Mouse (Mus musculus) C2C12 (cell line): ENCODE measurements around the gene Ppp3r1. TPM values are rescaled to one million over a fixed set of nuclear protein-coding genes. Genes with fewer than 3 reads are reported as not detected.

Experiments
- H3K27me3 ChIP-seq: one replicate; pipeline ENCODE4 v1.6.1; 2011; ENCODE audit not compliant: control insufficient read depth, insufficient read depth, insufficient read length
- H3K36me3 ChIP-seq: one replicate; pipeline ENCODE4 v1.6.1; 2011; ENCODE audit not compliant: control insufficient read depth, insufficient read depth
- H3K4me3 ChIP-seq: one replicate; pipeline ENCODE4 v1.5.1; 2011; ENCODE audit warnings: mild to moderate bottlenecking, control low read depth; ENCODE audit not compliant: poor library complexity, insufficient read depth, severe bottlenecking
- H3K79me2 ChIP-seq: one replicate; pipeline ENCODE4 v1.6.1; 2011; ENCODE audit not compliant: control insufficient read depth, insufficient read depth
- H3K79me3 ChIP-seq: one replicate; pipeline ENCODE4 v1.6.1; 2011; ENCODE audit warnings: low read depth, control low read depth
- H3ac ChIP-seq: one replicate; pipeline ENCODE3; 2011; ENCODE audit warnings: low read depth; ENCODE audit not compliant: control insufficient read depth, insufficient read length
- CEBPB ChIP-seq: IDR thresholded peaks from one replicate; pipeline ENCODE4 v1.6.1; 2011; ENCODE audit warnings: low read depth, mild to moderate bottlenecking, control low read depth, moderate library complexity
- CTCF ChIP-seq: IDR thresholded peaks from one replicate; pipeline ENCODE4 v1.5.1; 2011; ENCODE audit not compliant: control insufficient read depth, insufficient read depth, insufficient read length
- FOSL1 ChIP-seq: IDR thresholded peaks from one replicate; pipeline ENCODE4 v1.8.0; 2011; ENCODE audit warnings: mild to moderate bottlenecking, low read length; ENCODE audit not compliant: poor library complexity, insufficient read depth, severe bottlenecking
- MAX ChIP-seq: IDR thresholded peaks from one replicate; pipeline ENCODE4 v1.6.1; 2011; ENCODE audit warnings: mild to moderate bottlenecking, control low read depth
- MYOD1 ChIP-seq: IDR thresholded peaks from one replicate; pipeline ENCODE4 v1.6.1; 2011; ENCODE audit warnings: low read depth; ENCODE audit not compliant: control insufficient read depth, insufficient read length
- MYOG ChIP-seq: IDR thresholded peaks from one replicate; pipeline ENCODE4 v1.6.1; 2011; ENCODE audit not compliant: control insufficient read depth, insufficient read length; ENCODE audit errors: extremely low read depth
- USF1 ChIP-seq: IDR thresholded peaks from one replicate; pipeline ENCODE4 v1.6.1; 2011; ENCODE audit warnings: low read depth, mild to moderate bottlenecking, control low read depth, moderate library complexity
- polyA plus RNA-seq: library from polyadenylated mRNA; unstranded; fragments of >200 nt; fragmentation: generic; extraction: Trizol; gene quantifications from one replicate; pipeline ENCODE4 v1.2.1, GENCODE M21; 2012; ENCODE audit warnings: missing spikeins

The Ppp3r1 gene
- polyA plus RNA-seq, 1 experiment, result 34.6 TPM

GRCm38 (mm10) chr11:17192151-17192844 is 33.2 kb downstream of the Ppp3r1 start:
- Histone ChIP-seq H3K27me3 (no peaks in the 10 kb centered on the region), H3ac (no peak overlapping the region), H3K4me3 (no peak overlapping the region), H3K79me2 (peaks cover 57% of the 10 kb centered on the region), H3K36me3 (peaks cover 48% of the 10 kb centered on the region), H3K79me3 (peaks cover 25% of the 10 kb centered on the region)
- TF ChIP-seq FOSL1, result no peak
- no peak for TF ChIP-seq MYOD1

- Histone ChIP-seq H3K27me3 (no peaks in the 10 kb centered on the region), H3K36me3 (peaks cover 95% of the 10 kb centered on the region), H3K4me3 (no peak overlapping the region), H3K79me3 (no peaks in the 10 kb centered on the region), H3ac (no peak overlapping the region), H3K79me2 (no peaks in the 10 kb centered on the region)
- no peak for TF ChIP-seq MYOG
- TF ChIP-seq FOSL1, result no peak
- no peak for TF ChIP-seq CTCF
- TF ChIP-seq CEBPB, result no peak
- TF ChIP-seq USF1, result no peak
- no peak for TF ChIP-seq MAX
- TF ChIP-seq MYOD1, result no peak
These were observed 40.1 kb downstream of the Ppp3r1 start for GRCm38 (mm10) chr11:17199170-17199569.

GRCm38 (mm10) chr11:17199840-17200501 is 40.9 kb downstream of the Ppp3r1 start:
- peaks cover 95% of the 10 kb centered on the region for H3K36me3 ChIP-seq
- TF ChIP-seq CEBPB (no peak), MYOG (no peak), MAX (no peak), MYOD1 (no peak), CTCF (no peak), USF1 (no peak), FOSL1 (no peak)
- no peak overlapping the region for H3ac ChIP-seq
- H3K79me3 ChIP-seq, result no peaks in the 10 kb centered on the region
- no peak overlapping the region for H3K4me3 ChIP-seq
- H3K79me2 ChIP-seq, result peaks cover 2% of the 10 kb centered on the region
- H3K27me3 ChIP-seq, result no peaks in the 10 kb centered on the region

GRCm38 (mm10) chr11:17200936-17201335 is 41.9 kb downstream of the Ppp3r1 start:
- Histone ChIP-seq H3K79me2 (peaks cover 11% of the 10 kb centered on the region), H3K36me3 (peaks cover 94% of the 10 kb centered on the region), H3K27me3 (no peaks in the 10 kb centered on the region), H3K79me3 (peaks cover 1% of the 10 kb centered on the region), H3K4me3 (no peak overlapping the region), H3ac (no peak overlapping the region)
- TF ChIP-seq CEBPB (no peak), FOSL1 (no peak), USF1 (no peak), MAX (no peak), MYOG (no peak), MYOD1 (no peak), CTCF (no peak)

- Histone ChIP-seq H3ac (no peak overlapping the region), H3K4me3 (no peak overlapping the region), H3K79me3 (peaks cover 7% of the 10 kb centered on the region), H3K79me2 (peaks cover 27% of the 10 kb centered on the region), H3K27me3 (no peaks in the 10 kb centered on the region), H3K36me3 (peaks cover 94% of the 10 kb centered on the region)
- no peak for TF ChIP-seq USF1
- no peak for TF ChIP-seq MAX
- TF ChIP-seq CTCF, result no peak
- TF ChIP-seq MYOG, result no peak
- no peak for TF ChIP-seq FOSL1
- no peak for TF ChIP-seq CEBPB
- TF ChIP-seq MYOD1, result no peak
These were observed 43.4 kb downstream of the Ppp3r1 start for GRCm38 (mm10) chr11:17202481-17202880.
